ENCODE assay signal across 8 mouse cellular contexts in genomic region chr3:28745835-28746483, GRCm38 (mm10). TPM values are rescaled to one million over a fixed set of nuclear protein-coding genes. Genes with fewer than 3 reads are reported as not detected.
DNase-seq lines count a peak whose midpoint lies in the region; ATAC-seq and TF ChIP-seq lines count a peak whose summit lies in the region.

No protein-coding gene starts in this region.

- H3K9me3 ChIP-seq in G1E (replicated peaks): no peaks in the 10 kb centered on the region
- H3K9me3 ChIP-seq in forebrain, embryonic 12.5 days: no peaks in the 10 kb centered on the region
- no peaks in the 10 kb centered on the region for H3K9me3 ChIP-seq in liver, postnatal 0 days (ENCODE audit: low read length)
- H3K9me3 ChIP-seq in neural tube, embryonic 14.5 days (ENCODE audit: control insufficient read depth, low read length): no peaks in the 10 kb centered on the region

- no peak overlapping the region for H3K27ac ChIP-seq in forebrain, embryonic 12.5 days
- H3K27ac ChIP-seq in liver, postnatal 0 days (ENCODE audit: low read depth): no peak overlapping the region
- H3K27ac ChIP-seq in neural tube, embryonic 14.5 days (ENCODE audit: low read depth, low read length): no peak overlapping the region

- no peaks in the 10 kb centered on the region for H3K36me3 ChIP-seq in G1E (replicated peaks)
- H3K36me3 ChIP-seq in forebrain, embryonic 12.5 days (replicated peaks): no peaks in the 10 kb centered on the region
- H3K36me3 ChIP-seq in liver, postnatal 0 days (replicated peaks; ENCODE audit: insufficient read depth, low read length): no peaks in the 10 kb centered on the region
- H3K36me3 ChIP-seq in neural tube, embryonic 14.5 days (ENCODE audit: control insufficient read depth, insufficient read depth, low read length): no peaks in the 10 kb centered on the region

- peak; percentile 85 for ATAC-seq in G1E (ENCODE audit: extremely low read depth, insufficient number of reproducible peaks, low FRiP score, poor library complexity, severe bottlenecking)
- ATAC-seq in forebrain, embryonic 12.5 days (ENCODE audit: low FRiP score): peak; percentile 85
- peak; percentile 84 for ATAC-seq in liver, postnatal 0 days
- ATAC-seq in neural tube, embryonic 14.5 days (ENCODE audit: low read depth): peak; percentile 93

- no peaks in the 10 kb centered on the region for H3K27me3 ChIP-seq in G1E (ENCODE audit: insufficient read depth, low read length)
- peaks cover 6% of the 10 kb centered on the region; the same call in 1 of the 2 replicates for H3K27me3 ChIP-seq in forebrain, embryonic 12.5 days
- no peaks in the 10 kb centered on the region for H3K27me3 ChIP-seq in liver, postnatal 0 days (ENCODE audit: insufficient read depth, low read length)
- no peaks in the 10 kb centered on the region for H3K27me3 ChIP-seq in neural tube, embryonic 14.5 days (ENCODE audit: control insufficient read depth, insufficient read depth, low read length)

- 32% methylated on average over 7 of the region's 7 CpGs for WGBS in forebrain, embryonic 12.5 days
- 26% methylated on average over 7 of the region's 7 CpGs for WGBS in large intestine, adult 2 months
- WGBS in liver, postnatal 0 days (ENCODE audit: insufficient replicate concordance): 29% methylated on average over 7 of the region's 7 CpGs
- 31% methylated on average over 7 of the region's 7 CpGs for WGBS in neural tube, embryonic 14.5 days

- intact Hi-C loops in heart, postnatal 25 days (cut with DNase I): loop anchor here (1.0 to 10.0 kb wide), 5 partner anchors 35 to 1491 kb away; no protein-coding TSS in a partner anchor

- no peak overlapping the region for H3K9ac ChIP-seq in forebrain, embryonic 12.5 days
- no peak overlapping the region for H3K9ac ChIP-seq in liver, postnatal 0 days (replicated peaks)
- H3K9ac ChIP-seq in neural tube, embryonic 14.5 days (replicated peaks; ENCODE audit: low read depth, low read length): no peak overlapping the region

- peaks cover 19% of the 10 kb centered on the region for H3K4me1 ChIP-seq in G1E (ENCODE audit: insufficient read depth, low read depth, low read length)
- H3K4me1 ChIP-seq in forebrain, embryonic 12.5 days: no peaks in the 10 kb centered on the region
- H3K4me1 ChIP-seq in liver, postnatal 0 days (ENCODE audit: insufficient read depth): no peaks in the 10 kb centered on the region
- H3K4me1 ChIP-seq in neural tube, embryonic 14.5 days (ENCODE audit: control insufficient read depth, insufficient read depth, low read length): no peaks in the 10 kb centered on the region

- peak; percentile 10 for DNase-seq in G1E (ENCODE audit: low spot score)
- DNase-seq in c-Kit-positive CD71-positive TER-119-positive erythroid progenitor cells, embryonic 14.5 days (ENCODE audit: low spot score): peak; percentile 69
- peak; percentile 12 for DNase-seq in heart, postnatal 25 days (ENCODE audit: low spot score)
- DNase-seq in large intestine, adult 2 months (ENCODE audit: low read depth, low spot score): peak; percentile 62
- DNase-seq in liver, postnatal 0 days: peak; percentile 76
- DNase-seq in thymus, adult 18-20 months: peak; percentile 10 to 26

- peak; percentile 90 for TF ChIP-seq CTCF in G1E (IDR thresholded peaks at IDR 0.05; ENCODE audit: low read depth, low read length)
- TF ChIP-seq CTCF in liver, postnatal 0 days (IDR thresholded peaks at IDR 0.05; ENCODE audit: low read depth): peak; percentile 99

- no peak for TF ChIP-seq EP300 in liver, postnatal 0 days (IDR thresholded peaks at IDR 0.05; ENCODE audit: low read depth)

- no peak overlapping the region for H3K4me3 ChIP-seq in G1E (ENCODE audit: low read depth, low read length)
- H3K4me3 ChIP-seq in forebrain, embryonic 12.5 days (replicated peaks): no peak overlapping the region
- H3K4me3 ChIP-seq in liver, postnatal 0 days (ENCODE audit: low read depth, low read length): no peak overlapping the region
- no peak overlapping the region for H3K4me3 ChIP-seq in neural tube, embryonic 14.5 days (ENCODE audit: low read depth, low read length)

- H3K4me2 ChIP-seq in forebrain, embryonic 12.5 days: no peak overlapping the region
- H3K4me2 ChIP-seq in liver, postnatal 0 days (ENCODE audit: low read depth, low read length): no peak overlapping the region
- H3K4me2 ChIP-seq in neural tube, embryonic 14.5 days (ENCODE audit: low read depth, low read length): no peak overlapping the region

RNA-seq across cellular contexts. Expression of gene Eif5a2, which starts 35.1 kb away (rescaled TPM):
- total RNA-seq in G1E (2014; fragmentation: Nextera tagmentation) (37.7 and 42.7 TPM in 2 replicates), G1E (2017) (50.2 and 56.1 TPM in 2 replicates)
- 2.2 and 2.4 TPM in 2 replicates for polyA plus RNA-seq in G1E (2012)
- polyA plus RNA-seq in forebrain, embryonic 12.5 days (2016; fragmentation: Nextera tagmentation; extraction: Ambion mirVana): 13.1 and 13.8 TPM in 2 replicates
- total RNA-seq in heart, postnatal 25 days (2021): 1 to 10 TPM in 1 of 2 experiments, under 1 TPM in 1; 0.95 to 1.2 TPM
- 0.27 and 0.33 TPM in 2 replicates for polyA plus RNA-seq in large intestine, adult 2 months (2012; rRNA removed)
- polyA plus RNA-seq in liver, postnatal 0 days (2015; fragmentation: Nextera tagmentation; extraction: Ambion mirVana): 1.3 and 1.4 TPM in 2 replicates
- 13.6 and 18.0 TPM in 2 replicates for polyA plus RNA-seq in neural tube, embryonic 14.5 days (2014; fragmentation: Nextera tagmentation; extraction: Ambion mirVana)

RNA-seq across cellular contexts. Expression of gene Slc2a2, which starts 48.3 kb away (rescaled TPM):
- 7.1 and 7.9 TPM in 2 replicates for total RNA-seq in G1E (2014; fragmentation: Nextera tagmentation)
- total RNA-seq in G1E (2017): 1.3 and 1.5 TPM in 2 replicates
- 0.12 and 0.24 TPM in 2 replicates for polyA plus RNA-seq in G1E (2012)
- not detected in 2 replicates for polyA plus RNA-seq in forebrain, embryonic 12.5 days (2016; fragmentation: Nextera tagmentation; extraction: Ambion mirVana)
- total RNA-seq in heart, postnatal 25 days (2021): not detected
- polyA plus RNA-seq in large intestine, adult 2 months (2012; rRNA removed): 2.5 and 45.9 TPM in 2 replicates
- polyA plus RNA-seq in liver, postnatal 0 days (2015; fragmentation: Nextera tagmentation; extraction: Ambion mirVana): 135 TPM in 2 replicates
- polyA plus RNA-seq in neural tube, embryonic 14.5 days (2014; fragmentation: Nextera tagmentation; extraction: Ambion mirVana): 0.09 TPM in 1 of 2 replicates, not detected in the other

RNA-seq across cellular contexts. Expression of gene Rpl22l1, which starts 59.3 kb away (rescaled TPM):
- total RNA-seq in G1E (2014; fragmentation: Nextera tagmentation): 114 and 119 TPM in 2 replicates
- 465 and 524 TPM in 2 replicates for total RNA-seq in G1E (2017)
- 16.7 and 20.6 TPM in 2 replicates for polyA plus RNA-seq in G1E (2012)
- 359 and 367 TPM in 2 replicates for polyA plus RNA-seq in forebrain, embryonic 12.5 days (2016; fragmentation: Nextera tagmentation; extraction: Ambion mirVana)
- total RNA-seq in heart, postnatal 25 days (2021): 10 to 100 TPM; 91.5 to 95.1 TPM
- 13.3 and 16.3 TPM in 2 replicates for polyA plus RNA-seq in large intestine, adult 2 months (2012; rRNA removed)
- polyA plus RNA-seq in liver, postnatal 0 days (2015; fragmentation: Nextera tagmentation; extraction: Ambion mirVana): 247 and 263 TPM in 2 replicates
- polyA plus RNA-seq in neural tube, embryonic 14.5 days (2014; fragmentation: Nextera tagmentation; extraction: Ambion mirVana): 256 and 280 TPM in 2 replicates

Comparison
In these comparisons a context has a peak if more than half of its experiments do, and no peak if none do; other contexts are left out.
1. DNase-seq: peak in every context shown above with its lines; median percentile 76 in liver, postnatal 0 days; 69 in c-Kit-positive CD71-positive TER-119-positive erythroid progenitor cells, embryonic 14.5 days; 62 in large intestine, adult 2 months; 18 in thymus, adult 18-20 months; 12 in heart, postnatal 25 days; 10 in G1E.
2. RNA of gene Rpl22l1, which starts 59.3 kb away (polyA plus RNA-seq): 359 to 367 TPM in forebrain, embryonic 12.5 days, 256 to 280 TPM in neural tube, embryonic 14.5 days and 247 to 263 TPM in liver, postnatal 0 days; 16.7 to 20.6 TPM in G1E and 13.3 to 16.3 TPM in large intestine, adult 2 months; every median in the first group is over 10 times any median in the second.
3. Peak in every context shown above with its lines, with median percentiles within 50 percentile points of each other: ATAC-seq.